Mouse (Mus musculus) stomach, postnatal 0 days (tissue): Measurements from ENCODE around the gene Cldn14.

Source experiments
- CTCF ChIP-seq: IDR thresholded peaks from 2 replicates; pipeline ENCODE4 v1.5.1; 2016; ENCODE audit warnings: antibody characterized with exemption, low read depth, mild to moderate bottlenecking, moderate library complexity
- EP300 ChIP-seq: optimal IDR thresholded peaks from 2 replicates; pipeline ENCODE3; 2016; ENCODE audit warnings: antibody characterized with exemption

DNA sequence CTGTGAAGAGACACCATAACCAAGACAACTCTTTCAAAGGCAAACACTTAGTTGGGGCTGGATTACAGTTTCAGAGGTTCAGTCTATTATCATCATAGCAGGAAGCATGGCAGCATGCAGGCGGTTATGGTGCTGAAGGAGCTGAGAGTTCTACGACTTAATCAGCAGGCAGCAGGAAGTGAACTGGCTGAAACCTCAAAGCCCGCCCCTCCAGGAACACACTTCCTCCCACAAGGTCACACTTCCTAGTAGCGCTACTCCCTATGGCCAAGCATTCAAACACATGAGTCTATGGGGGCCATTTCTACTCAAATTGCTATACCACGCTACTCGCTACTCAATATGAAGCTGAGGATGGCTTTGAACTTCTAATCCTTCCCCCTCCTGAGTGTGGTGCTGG is 31.1 kb downstream of the Cldn14 start:
- TF ChIP-seq EP300 (no peak), CTCF (no peak)
